Mouse (Mus musculus): ENCODE results near the gene Ildr1. TPM values are rescaled to one million over a fixed set of nuclear protein-coding genes. Genes with fewer than 3 reads are reported as not detected.

Gene Ildr1
- polyA plus RNA-seq, 1 experiment from 2014 or later: 0.68 TPM

DNA sequence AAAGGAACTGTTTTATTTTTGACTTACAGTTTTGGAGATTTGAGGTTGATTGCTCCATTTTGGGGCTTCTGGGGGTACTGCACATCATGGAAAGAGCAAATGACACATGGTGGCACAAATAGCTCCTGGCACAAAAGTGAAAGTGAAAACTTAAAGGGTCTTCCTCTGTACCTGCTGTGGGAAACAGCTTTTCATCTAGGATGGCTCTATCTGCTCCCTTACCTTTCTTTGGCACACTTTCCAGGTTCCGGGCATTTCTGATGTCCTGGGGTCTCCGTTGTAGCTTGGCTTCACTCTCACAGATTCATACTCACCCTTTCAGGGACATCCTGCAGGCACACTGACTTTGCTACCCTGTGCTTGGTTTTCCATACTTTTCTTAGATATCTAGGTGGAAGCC lies 5.7 kb upstream of the Ildr1 start:
- H3K27me3 ChIP-seq (replicated peaks; ENCODE audit: control insufficient read depth, insufficient read depth, low read length): no peaks in the 10 kb centered on the region
- H3K4me1 ChIP-seq (ENCODE audit: control insufficient read depth, insufficient read depth, low read depth, low read length): no peaks in the 10 kb centered on the region
- no peak overlapping the region for H3K4me2 ChIP-seq (ENCODE audit: low read length)
- no peak for ATAC-seq
- WGBS: 91% methylated on average over 2 of the region's 2 CpGs
- no peaks in the 10 kb centered on the region for H3K9me3 ChIP-seq (ENCODE audit: control insufficient read depth, low read length)
- no peaks in the 10 kb centered on the region for H3K36me3 ChIP-seq (ENCODE audit: control insufficient read depth, insufficient read depth, low read length)
- H3K27ac ChIP-seq (ENCODE audit: low read depth, low read length): no peak overlapping the region
- no peak overlapping the region for H3K9ac ChIP-seq (ENCODE audit: low read depth, low read length)
- no peak overlapping the region for H3K4me3 ChIP-seq (ENCODE audit: low read length)

DNA sequence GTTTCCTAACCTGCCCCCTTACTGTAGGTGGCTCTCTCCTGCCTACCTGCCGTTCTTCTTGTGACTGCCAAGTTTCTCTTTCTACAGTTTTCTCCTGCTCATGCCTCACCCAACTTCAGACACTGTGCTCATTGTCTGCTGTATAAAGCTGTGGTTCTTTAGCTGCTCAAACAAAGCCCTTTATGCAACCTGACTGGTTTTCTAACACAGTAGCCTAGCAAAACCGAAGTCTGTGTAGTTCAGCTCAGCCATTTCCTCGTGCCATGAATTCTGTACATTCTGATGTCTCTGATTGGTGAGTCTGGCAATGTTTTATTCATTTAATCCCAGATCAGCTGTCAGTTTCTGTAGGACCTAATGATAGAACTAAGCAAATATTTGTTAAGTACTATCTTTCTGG lies 2.3 kb upstream of the Ildr1 start:
- H3K4me1 ChIP-seq (ENCODE audit: control insufficient read depth, insufficient read depth, low read depth, low read length): peaks cover 6% of the 10 kb centered on the region; the same call in 1 of the 2 replicates
- H3K27me3 ChIP-seq (replicated peaks; ENCODE audit: control insufficient read depth, insufficient read depth, low read length): no peaks in the 10 kb centered on the region; the same call in none of the 2 replicates
- H3K9me3 ChIP-seq (ENCODE audit: control insufficient read depth, low read length): no peaks in the 10 kb centered on the region
- no peak for ATAC-seq
- no peaks in the 10 kb centered on the region for H3K36me3 ChIP-seq (ENCODE audit: control insufficient read depth, insufficient read depth, low read length)
- no peak overlapping the region for H3K9ac ChIP-seq (ENCODE audit: low read depth, low read length)
- H3K27ac ChIP-seq (ENCODE audit: low read depth, low read length): no peak overlapping the region
- H3K4me2 ChIP-seq (ENCODE audit: low read length): no peak overlapping the region
- no peak overlapping the region for H3K4me3 ChIP-seq (ENCODE audit: low read length)
- 69% methylated on average over 3 of the region's 3 CpGs for WGBS

DNA sequence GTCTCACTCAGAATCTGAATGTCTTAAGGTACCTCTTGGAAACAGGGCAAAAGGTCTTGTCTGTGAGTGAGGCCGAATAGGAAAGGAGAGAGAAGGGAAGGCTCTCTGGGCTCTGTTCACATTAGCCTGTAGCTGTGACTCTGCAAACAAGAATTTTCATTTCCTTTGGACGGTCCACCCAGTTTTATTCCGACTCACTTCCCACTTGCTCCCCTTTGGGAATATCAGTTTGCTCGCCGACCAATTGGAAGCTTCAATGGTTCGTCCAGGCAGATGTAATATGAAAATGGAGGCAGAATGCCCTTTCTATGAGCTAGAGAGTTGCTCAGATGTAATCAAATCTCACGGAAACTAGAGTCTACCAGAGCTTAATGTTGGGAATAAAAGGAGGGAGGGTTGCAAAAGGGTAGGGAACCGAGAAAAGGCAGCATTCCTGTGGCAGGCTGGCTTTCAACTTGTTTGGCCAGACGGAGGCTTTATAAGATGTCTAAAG lies 1.1 kb downstream of the Ildr1 start:
- no peaks in the 10 kb centered on the region for H3K36me3 ChIP-seq (ENCODE audit: control insufficient read depth, insufficient read depth, low read length)
- no peak overlapping the region for H3K27ac ChIP-seq (ENCODE audit: low read depth, low read length)
- no peaks in the 10 kb centered on the region for H3K9me3 ChIP-seq (ENCODE audit: control insufficient read depth, low read length)
- H3K4me2 ChIP-seq (ENCODE audit: low read length): no peak overlapping the region
- H3K9ac ChIP-seq (ENCODE audit: low read depth, low read length): no peak overlapping the region
- H3K4me1 ChIP-seq (ENCODE audit: control insufficient read depth, insufficient read depth, low read depth, low read length): peaks cover 6% of the 10 kb centered on the region; the same call in 1 of the 2 replicates
- 62% methylated on average over 9 of the region's 9 CpGs for WGBS
- no peak overlapping the region for H3K4me3 ChIP-seq (ENCODE audit: low read length)
- no peaks in the 10 kb centered on the region; the same call in none of the 2 replicates for H3K27me3 ChIP-seq (replicated peaks; ENCODE audit: control insufficient read depth, insufficient read depth, low read length)
- no peak for ATAC-seq

DNA sequence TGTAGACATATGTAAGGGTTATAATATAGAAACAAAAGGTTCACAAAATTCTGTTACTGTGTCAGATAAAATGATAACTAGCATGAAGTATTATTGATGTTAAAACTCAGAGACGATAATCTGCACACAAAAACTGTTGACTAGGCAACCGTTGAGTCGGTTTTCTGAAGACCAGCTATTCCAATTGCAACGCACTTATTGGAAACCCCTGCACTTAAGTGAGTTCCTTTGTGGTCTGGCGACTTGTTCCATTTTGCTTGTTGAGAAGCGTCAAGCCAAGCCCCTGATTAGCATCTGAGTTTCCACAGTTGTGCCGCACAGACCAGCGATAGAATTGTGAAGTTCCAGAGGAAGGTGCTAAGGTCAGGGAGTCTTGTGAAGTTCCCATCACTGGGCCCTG lies 3.6 kb downstream of the Ildr1 start:
- WGBS: 81% methylated on average over 8 of the region's 8 CpGs
- H3K27me3 ChIP-seq (replicated peaks; ENCODE audit: control insufficient read depth, insufficient read depth, low read length): no peaks in the 10 kb centered on the region; the same call in none of the 2 replicates
- H3K4me1 ChIP-seq (ENCODE audit: control insufficient read depth, insufficient read depth, low read depth, low read length): peaks cover 6% of the 10 kb centered on the region; the same call in 1 of the 2 replicates
- ATAC-seq: no peak
- no peak overlapping the region for H3K4me2 ChIP-seq (ENCODE audit: low read length)
- H3K4me3 ChIP-seq (ENCODE audit: low read length): no peak overlapping the region
- H3K9ac ChIP-seq (ENCODE audit: low read depth, low read length): no peak overlapping the region
- H3K27ac ChIP-seq (ENCODE audit: low read depth, low read length): no peak overlapping the region
- H3K36me3 ChIP-seq (ENCODE audit: control insufficient read depth, insufficient read depth, low read length): no peaks in the 10 kb centered on the region
- H3K9me3 ChIP-seq (ENCODE audit: control insufficient read depth, low read length): no peaks in the 10 kb centered on the region

DNA sequence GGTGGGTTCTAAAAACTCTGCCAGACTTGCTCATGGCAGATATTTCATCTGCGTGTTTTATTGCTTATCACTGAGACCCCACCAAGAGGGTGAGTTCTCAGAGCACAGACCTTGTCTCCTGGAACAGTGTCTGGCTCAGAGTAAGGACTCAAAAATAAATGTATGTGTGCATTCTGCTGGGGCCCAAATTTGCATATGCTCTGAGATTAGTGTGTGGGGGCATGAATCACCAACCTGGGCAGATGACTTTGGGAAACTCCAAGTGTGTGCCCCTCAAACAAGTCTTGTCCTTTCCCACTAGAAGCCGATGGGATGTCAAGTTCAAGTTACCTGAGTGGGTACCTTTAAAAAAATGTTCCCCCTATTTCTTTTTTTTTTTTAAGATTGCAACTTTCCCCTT lies 6.7 kb downstream of the Ildr1 start:
- no peak for ATAC-seq
- WGBS: 92% methylated on average over 2 of the region's 2 CpGs
- Histone ChIP-seq H3K4me1 (ENCODE audit: control insufficient read depth, insufficient read depth, low read depth, low read length) (no peaks in the 10 kb centered on the region), H3K9ac (ENCODE audit: low read depth, low read length) (no peak overlapping the region), H3K4me3 (ENCODE audit: low read length) (no peak overlapping the region), H3K9me3 (ENCODE audit: control insufficient read depth, low read length) (no peaks in the 10 kb centered on the region), H3K4me2 (ENCODE audit: low read length) (no peak overlapping the region), H3K27ac (ENCODE audit: low read depth, low read length) (no peak overlapping the region), H3K36me3 (ENCODE audit: control insufficient read depth, insufficient read depth, low read length) (no peaks in the 10 kb centered on the region), H3K27me3 (replicated peaks; ENCODE audit: control insufficient read depth, insufficient read depth, low read length) (no peaks in the 10 kb centered on the region)

DNA sequence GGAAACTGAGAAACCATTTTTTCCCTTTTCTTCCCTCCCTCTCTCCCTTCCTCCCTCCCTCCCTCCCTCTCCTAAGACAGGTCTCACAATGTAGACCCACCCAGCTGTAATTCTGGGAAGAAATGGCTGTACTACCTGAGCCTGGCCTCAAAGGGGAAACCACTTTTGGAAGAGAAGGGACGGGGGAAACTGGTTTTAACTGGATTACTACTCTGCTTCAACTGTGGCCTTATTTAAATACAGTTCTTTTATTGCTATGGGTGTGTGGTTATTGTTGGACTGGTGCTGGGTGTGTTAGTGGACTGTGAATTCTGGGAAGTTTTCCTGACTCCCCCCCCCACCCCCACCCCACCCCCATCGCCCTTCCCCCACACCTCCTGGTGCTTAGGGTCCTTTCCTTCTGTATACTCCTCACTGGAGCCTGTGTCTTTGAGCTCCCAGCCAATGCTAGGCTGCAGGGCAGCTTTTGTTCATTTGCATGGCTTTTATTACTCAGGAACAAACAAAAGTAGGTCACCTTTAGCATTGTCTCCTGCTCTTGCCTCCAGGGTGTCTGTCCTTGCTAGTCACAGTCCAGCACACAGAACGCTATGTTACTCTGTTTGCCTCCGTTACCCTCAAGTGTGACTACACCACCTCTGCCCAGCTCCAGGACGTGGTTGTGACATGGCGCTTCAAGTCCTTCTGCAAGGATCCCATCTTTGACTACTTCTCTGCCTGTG lies 14.1 kb downstream of the Ildr1 start:
- no peaks in the 10 kb centered on the region for H3K9me3 ChIP-seq (ENCODE audit: control insufficient read depth, low read length)
- no peak overlapping the region for H3K27ac ChIP-seq (ENCODE audit: low read depth, low read length)
- no peak overlapping the region for H3K9ac ChIP-seq (ENCODE audit: low read depth, low read length)
- no peaks in the 10 kb centered on the region for H3K4me1 ChIP-seq (ENCODE audit: control insufficient read depth, insufficient read depth, low read depth, low read length)
- ATAC-seq: no peak
- 69% methylated on average over 6 of the region's 6 CpGs for WGBS
- H3K4me3 ChIP-seq (ENCODE audit: low read length): no peak overlapping the region
- no peak overlapping the region for H3K4me2 ChIP-seq (ENCODE audit: low read length)
- H3K27me3 ChIP-seq (replicated peaks; ENCODE audit: control insufficient read depth, insufficient read depth, low read length): no peaks in the 10 kb centered on the region
- no peaks in the 10 kb centered on the region for H3K36me3 ChIP-seq (ENCODE audit: control insufficient read depth, insufficient read depth, low read length)

DNA sequence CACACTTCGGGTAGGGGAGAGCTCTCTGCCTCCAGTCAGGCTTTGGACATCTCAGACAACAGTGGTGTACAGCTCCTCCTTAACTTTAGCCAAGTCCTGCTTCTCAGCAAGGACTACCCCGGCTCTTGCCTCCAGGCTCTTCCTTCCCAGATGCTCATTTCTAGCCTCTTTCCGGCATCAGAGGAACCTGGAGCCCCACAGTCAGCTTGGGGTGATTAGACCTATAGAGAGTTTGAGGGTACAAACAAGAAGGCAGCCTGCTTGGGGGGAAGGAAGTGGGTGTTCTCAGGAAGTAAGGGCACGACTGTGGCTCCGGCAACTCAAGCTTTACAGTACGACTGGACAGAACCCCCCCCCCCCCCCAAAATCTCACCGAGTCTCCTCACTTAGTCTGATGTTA lies 15.0 kb downstream of the Ildr1 start:
- Histone ChIP-seq H3K4me2 (ENCODE audit: low read length) (no peak overlapping the region), H3K4me1 (ENCODE audit: control insufficient read depth, insufficient read depth, low read depth, low read length) (no peaks in the 10 kb centered on the region), H3K36me3 (ENCODE audit: control insufficient read depth, insufficient read depth, low read length) (no peaks in the 10 kb centered on the region), H3K4me3 (ENCODE audit: low read length) (no peak overlapping the region), H3K9ac (ENCODE audit: low read depth, low read length) (no peak overlapping the region), H3K27me3 (replicated peaks; ENCODE audit: control insufficient read depth, insufficient read depth, low read length) (no peaks in the 10 kb centered on the region), H3K9me3 (ENCODE audit: control insufficient read depth, low read length) (no peaks in the 10 kb centered on the region), H3K27ac (ENCODE audit: low read depth, low read length) (no peak overlapping the region)
- no peak for ATAC-seq
- 90% methylated on average over 7 of the region's 7 CpGs for WGBS

DNA sequence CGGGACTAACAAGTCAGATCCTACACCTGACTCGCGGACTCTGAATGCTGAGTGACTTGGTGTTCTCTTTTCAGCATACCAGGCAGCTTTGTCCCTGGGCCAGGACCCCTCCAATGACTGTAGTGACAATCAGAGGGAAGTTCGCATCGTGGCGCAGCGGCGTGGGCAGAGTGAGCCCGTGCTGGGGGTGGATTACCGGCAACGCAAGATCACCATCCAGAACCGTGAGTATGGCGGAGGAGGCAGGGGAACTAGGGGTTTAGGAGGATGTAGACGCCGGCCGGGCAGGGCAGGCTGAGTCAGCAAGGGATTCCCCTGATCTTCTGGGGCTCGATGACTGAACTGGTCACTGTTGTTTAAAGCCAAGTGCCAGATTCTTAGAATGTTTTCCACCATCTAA lies 15.6 kb downstream of the Ildr1 start:
- Histone ChIP-seq H3K9ac (ENCODE audit: low read depth, low read length) (no peak overlapping the region), H3K27me3 (replicated peaks; ENCODE audit: control insufficient read depth, insufficient read depth, low read length) (no peaks in the 10 kb centered on the region), H3K27ac (ENCODE audit: low read depth, low read length) (no peak overlapping the region), H3K36me3 (ENCODE audit: control insufficient read depth, insufficient read depth, low read length) (no peaks in the 10 kb centered on the region), H3K4me2 (ENCODE audit: low read length) (no peak overlapping the region), H3K9me3 (ENCODE audit: control insufficient read depth, low read length) (no peaks in the 10 kb centered on the region), H3K4me1 (ENCODE audit: control insufficient read depth, insufficient read depth, low read depth, low read length) (no peaks in the 10 kb centered on the region), H3K4me3 (ENCODE audit: low read length) (no peak overlapping the region)
- WGBS: 92% methylated on average over 17 of the region's 17 CpGs
- ATAC-seq: no peak

DNA sequence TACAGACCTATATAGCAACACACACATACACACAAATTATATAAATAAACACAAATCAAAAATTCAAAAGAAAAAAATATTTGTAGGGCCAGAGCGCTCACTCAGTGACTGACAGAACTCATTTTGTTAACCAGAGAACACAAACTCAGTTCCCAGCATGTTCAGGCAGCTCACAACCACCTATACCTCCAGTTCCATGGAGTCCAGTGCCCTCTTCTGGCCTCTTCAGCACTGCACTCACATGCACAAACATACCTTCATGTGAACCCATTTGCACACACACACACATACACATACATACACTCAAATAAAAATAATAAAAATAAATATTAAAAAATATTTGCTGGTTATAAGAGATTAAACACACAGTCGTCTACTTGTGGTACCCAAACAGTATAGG lies 17.0 kb downstream of the Ildr1 start:
- Histone ChIP-seq H3K27me3 (replicated peaks; ENCODE audit: control insufficient read depth, insufficient read depth, low read length) (no peaks in the 10 kb centered on the region), H3K4me1 (ENCODE audit: control insufficient read depth, insufficient read depth, low read depth, low read length) (no peaks in the 10 kb centered on the region), H3K36me3 (ENCODE audit: control insufficient read depth, insufficient read depth, low read length) (no peaks in the 10 kb centered on the region), H3K27ac (ENCODE audit: low read depth, low read length) (no peak overlapping the region), H3K9me3 (ENCODE audit: control insufficient read depth, low read length) (no peaks in the 10 kb centered on the region), H3K9ac (ENCODE audit: low read depth, low read length) (no peak overlapping the region), H3K4me3 (ENCODE audit: low read length) (no peak overlapping the region), H3K4me2 (ENCODE audit: low read length) (no peak overlapping the region)
- 100% methylated on average over 2 of the region's 2 CpGs for WGBS
- ATAC-seq: no peak

All from hindbrain, embryonic 16.5 days (tissue).